Mouse (Mus musculus) bone marrow, adult 2 months (tissue): ENCODE measurements at regions not wholly inside any gene's neighbourhood (a gene's known extent, or its start where the extent isn't known, plus 50 kb on each side); places are given as distances from the start of the nearest gene placed in this dataset.

Source experiments
- H3K27ac ChIP-seq: fragments of 200-500 bp; 2 replicates; pipeline ENCODE4 v1.5.1; 2012; ENCODE audit warnings: low read depth, mild to moderate bottlenecking, control low read depth, inconsistent platforms, low read length; ENCODE audit not compliant: control insufficient read depth, poor library complexity, insufficient read depth
- H3K4me1 ChIP-seq: fragments of 200-500 bp; 2 replicates; pipeline ENCODE4 v1.6.1; 2011; ENCODE audit warnings: low read length; ENCODE audit not compliant: control insufficient read depth, insufficient read depth
- H3K4me3 ChIP-seq: fragments of 200-500 bp; replicated peaks from 2 replicates; pipeline ENCODE3; 2011; ENCODE audit warnings: mild to moderate bottlenecking, low read depth, low read length, control low read depth; ENCODE audit not compliant: control insufficient read depth
- CTCF ChIP-seq: fragments of 200-500 bp; IDR thresholded peaks from 2 replicates; pipeline ENCODE4 v1.5.1; 2011; ENCODE audit warnings: low read length, control low read depth; ENCODE audit not compliant: control insufficient read depth, insufficient read depth
- POLR2A ChIP-seq: fragments of 200-500 bp; IDR thresholded peaks from 2 replicates; pipeline ENCODE4 v1.6.1; 2011; ENCODE audit warnings: low read depth, mild to moderate bottlenecking, control low read depth, low read length, borderline replicate concordance; ENCODE audit not compliant: control insufficient read depth
- WGBS: fragments of 180-500 bp; shearing (Covaris S2); methylation state at CpG from one replicate; pipeline ENCODE4 v1.1.7; 2018; 5-methylcytosine and 5-hydroxymethylcytosine counted together

DNA sequence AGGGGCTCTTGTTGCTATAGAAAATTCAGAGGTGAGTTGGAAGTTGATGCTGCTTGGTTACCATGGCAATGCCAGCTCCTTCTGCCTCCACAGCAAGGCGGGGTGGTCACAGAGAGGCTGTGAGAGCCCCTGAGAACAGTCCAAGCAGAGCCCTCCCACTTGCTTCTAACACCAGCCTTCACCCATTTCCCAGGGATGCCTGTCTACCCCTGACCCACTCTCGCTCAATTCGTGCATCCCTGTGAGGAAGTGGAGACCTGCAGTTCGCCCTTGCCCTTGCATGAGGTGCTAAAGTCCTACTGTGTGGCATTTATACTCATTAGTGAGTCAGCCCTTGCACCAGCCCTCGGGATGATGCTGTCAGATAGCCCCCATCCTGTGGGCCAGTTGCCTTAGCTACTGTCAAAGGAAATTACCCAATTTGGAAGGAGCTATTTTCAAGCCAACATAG is 82.1 kb upstream of the Bod1 start:
- no peak overlapping the region for H3K4me3 ChIP-seq
- H3K27ac ChIP-seq = no peak overlapping the region
- TF ChIP-seq POLR2A (no peak), CTCF (no peak)
- no peaks in the 10 kb centered on the region for H3K4me1 ChIP-seq
- 59% methylated on average over 5 of the region's 5 CpGs for WGBS

- Histone ChIP-seq H3K4me1 (no peaks in the 10 kb centered on the region), H3K27ac (no peak overlapping the region), H3K4me3 (no peak overlapping the region)
- TF ChIP-seq POLR2A (no peak), CTCF (no peak)
- 88% methylated on average over 4 of the region's 4 CpGs for WGBS
Observed at GRCm38 (mm10) chr11:31754416-31754815, 82.7 kb upstream of the Bod1 start.

DNA sequence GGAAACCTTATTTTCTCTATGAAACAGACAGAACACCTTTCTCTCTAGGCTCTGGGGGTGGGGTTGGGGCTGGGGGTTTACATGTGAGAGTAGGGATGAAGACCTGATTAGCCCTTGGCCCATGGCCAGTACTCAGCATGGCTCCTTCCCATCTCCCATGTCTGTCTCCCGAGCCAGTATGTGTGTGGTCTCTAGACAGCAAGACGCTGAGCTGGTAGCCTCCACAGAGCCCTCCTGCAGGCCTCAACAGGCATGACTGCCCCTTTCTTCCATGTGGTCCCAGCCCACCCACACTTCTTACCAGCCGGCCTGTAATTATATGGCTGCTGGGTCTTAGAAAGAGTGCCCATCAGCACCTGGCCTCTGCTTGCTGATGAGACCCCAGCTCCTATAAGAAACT is 84.2 kb upstream of the Bod1 start:
- Histone ChIP-seq H3K4me1 (no peaks in the 10 kb centered on the region), H3K27ac (no peak overlapping the region), H3K4me3 (no peak overlapping the region)
- WGBS = 83% methylated on average over 3 of the region's 3 CpGs
- TF ChIP-seq CTCF = no peak
- no peak for TF ChIP-seq POLR2A

DNA sequence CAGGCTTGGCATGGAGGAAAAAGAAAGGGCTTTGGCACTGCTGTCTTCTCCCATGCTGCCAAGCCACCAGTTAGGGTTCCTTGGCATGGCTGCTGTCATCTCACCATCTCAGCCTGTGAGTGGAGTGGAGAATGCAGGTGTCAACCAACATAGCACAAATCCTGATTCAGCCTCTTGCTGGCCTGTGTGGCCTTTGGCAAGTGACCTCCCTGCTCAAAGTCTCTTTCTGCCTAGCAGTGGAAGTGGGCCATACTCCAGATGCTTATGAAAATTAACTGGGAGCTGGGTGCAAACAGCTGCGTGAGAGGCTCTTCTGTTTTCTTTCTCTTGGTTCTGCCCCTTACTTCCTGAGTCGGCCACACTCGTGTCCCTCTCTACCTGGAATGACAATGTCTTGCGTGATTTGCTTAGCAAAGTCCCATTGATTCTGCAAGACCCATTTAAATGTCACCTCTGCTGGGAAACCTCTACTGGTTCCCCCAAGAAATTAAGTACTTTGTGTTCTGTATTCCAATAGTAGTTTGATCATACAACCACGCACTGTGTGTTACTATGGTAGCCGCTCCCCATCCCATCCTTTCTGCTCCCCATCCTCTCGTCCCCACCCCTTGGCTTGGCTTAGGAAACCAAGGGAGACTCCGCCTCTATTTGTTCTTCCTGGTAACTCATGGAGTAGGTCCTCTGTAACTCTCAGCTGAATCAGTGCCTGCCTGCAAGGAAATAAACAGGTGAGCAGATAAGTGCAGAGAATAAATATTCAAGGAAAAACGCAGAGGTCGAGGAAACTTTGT is 84.9 kb upstream of the Bod1 start:
- Histone ChIP-seq H3K4me3 (no peak overlapping the region), H3K27ac (no peak overlapping the region), H3K4me1 (no peaks in the 10 kb centered on the region)
- 68% methylated on average over 10 of the region's 10 CpGs for WGBS
- TF ChIP-seq POLR2A = no peak
- no peak for TF ChIP-seq CTCF

DNA sequence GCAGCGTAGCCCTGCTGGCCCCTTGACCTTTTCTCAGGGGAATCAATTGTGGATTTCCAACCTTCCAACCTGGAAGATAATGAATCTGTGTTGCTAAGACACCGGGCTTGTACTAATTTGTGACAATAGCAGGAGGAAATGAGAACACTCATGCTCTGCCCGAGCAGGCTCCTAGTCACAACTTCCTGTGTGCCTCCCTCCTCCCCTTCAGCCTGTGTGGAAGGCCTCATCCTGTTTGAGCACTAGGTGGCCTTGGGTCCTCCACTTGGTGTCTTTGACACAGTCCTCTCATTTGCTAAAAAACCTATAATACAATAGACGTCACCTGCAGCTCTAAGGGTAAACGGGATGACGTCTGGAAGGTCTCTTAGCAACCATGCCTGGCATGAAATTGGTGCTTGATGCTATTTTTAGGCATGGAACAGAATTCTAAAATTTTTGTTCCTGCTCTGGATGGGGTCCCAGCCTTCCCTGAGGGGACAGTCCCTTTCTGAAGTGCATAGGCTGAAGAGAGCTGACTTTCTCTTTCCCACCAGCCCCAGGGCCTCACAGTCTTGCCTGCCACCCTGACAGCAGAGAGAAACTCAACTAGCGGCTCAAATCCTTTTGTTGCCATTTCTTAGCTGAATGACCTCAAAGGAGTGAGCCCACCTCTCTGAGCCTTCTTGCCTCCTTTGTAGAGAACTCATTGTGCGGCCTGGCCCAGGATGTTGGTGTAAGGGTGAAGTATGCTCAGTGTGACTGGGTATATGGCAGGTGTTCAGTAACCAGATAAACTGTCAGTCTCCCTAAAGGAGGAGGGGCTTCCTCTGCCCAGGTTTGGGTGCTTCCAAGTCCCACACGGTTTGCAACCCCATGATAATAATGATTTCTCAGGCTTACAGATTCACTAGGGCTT is 88.4 kb upstream of the Bod1 start:
- Histone ChIP-seq H3K4me1 (no peaks in the 10 kb centered on the region), H3K4me3 (no peak overlapping the region), H3K27ac (no peak overlapping the region)
- WGBS = 52% methylated on average over 9 of the region's 9 CpGs
- TF ChIP-seq POLR2A = no peak
- no peak for TF ChIP-seq CTCF

DNA sequence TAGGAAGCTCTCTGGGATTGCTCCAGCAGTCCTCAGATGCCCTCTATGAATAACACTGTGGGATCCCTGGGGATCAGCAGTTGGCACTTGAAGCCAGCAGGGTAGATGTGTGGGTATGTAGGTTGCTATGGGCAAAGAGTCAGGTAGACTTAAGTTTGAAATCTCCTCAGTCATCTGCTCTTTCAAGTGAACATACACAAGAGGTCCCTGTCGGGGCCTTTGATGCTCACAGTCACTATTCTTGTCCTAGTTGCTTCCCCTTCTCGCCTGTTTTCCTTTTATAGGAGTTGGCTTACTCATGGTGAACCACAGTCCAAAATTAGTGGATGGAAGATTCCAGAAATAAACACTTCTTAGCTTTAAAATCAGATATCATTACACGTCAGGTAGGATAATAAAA is 92.2 kb upstream of the Bod1 start:
- Histone ChIP-seq H3K4me3 (no peak overlapping the region), H3K27ac (no peak overlapping the region), H3K4me1 (no peaks in the 10 kb centered on the region)
- TF ChIP-seq POLR2A (no peak), CTCF (no peak)
- 65% methylated on average over 3 of the region's 3 CpGs for WGBS

- Histone ChIP-seq H3K27ac (no peak overlapping the region), H3K4me1 (peaks cover 3% of the 10 kb centered on the region; the same call in 1 of the 2 replicates), H3K4me3 (no peak overlapping the region)
- TF ChIP-seq CTCF = no peak
- no peak for TF ChIP-seq POLR2A
- WGBS = 93% methylated on average over 5 of the region's 5 CpGs
Observed at GRCm38 (mm10) chr11:31766296-31766695, 94.6 kb upstream of the Bod1 start.
